Mouse (Mus musculus): Measurements from ENCODE around the gene 3110021N24Rik.

Gene 3110021N24Rik

DNA sequence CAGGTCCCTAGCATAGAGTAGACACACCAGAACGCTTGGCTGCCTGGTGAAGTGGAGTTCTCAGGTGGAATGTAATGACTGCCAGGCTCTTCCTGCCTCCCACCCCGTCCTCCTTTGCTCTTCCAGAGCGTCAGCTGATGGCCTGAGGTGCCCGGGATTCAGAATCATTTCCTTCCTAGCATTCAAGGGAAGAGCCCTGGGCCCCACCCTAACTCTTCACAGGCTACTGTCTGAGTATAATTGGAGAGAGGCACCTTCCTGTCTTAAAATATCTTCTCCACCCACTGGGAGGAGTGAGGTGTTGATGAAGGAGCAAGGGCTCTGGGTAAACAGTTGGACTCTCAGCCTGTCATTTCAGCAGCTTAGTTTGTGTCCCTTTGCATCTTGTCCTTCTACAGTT lies 77.3 kb downstream of the 3110021N24Rik start:
- no peak for DNase-seq (ENCODE audit: low spot score in 2 of 2)

DNA sequence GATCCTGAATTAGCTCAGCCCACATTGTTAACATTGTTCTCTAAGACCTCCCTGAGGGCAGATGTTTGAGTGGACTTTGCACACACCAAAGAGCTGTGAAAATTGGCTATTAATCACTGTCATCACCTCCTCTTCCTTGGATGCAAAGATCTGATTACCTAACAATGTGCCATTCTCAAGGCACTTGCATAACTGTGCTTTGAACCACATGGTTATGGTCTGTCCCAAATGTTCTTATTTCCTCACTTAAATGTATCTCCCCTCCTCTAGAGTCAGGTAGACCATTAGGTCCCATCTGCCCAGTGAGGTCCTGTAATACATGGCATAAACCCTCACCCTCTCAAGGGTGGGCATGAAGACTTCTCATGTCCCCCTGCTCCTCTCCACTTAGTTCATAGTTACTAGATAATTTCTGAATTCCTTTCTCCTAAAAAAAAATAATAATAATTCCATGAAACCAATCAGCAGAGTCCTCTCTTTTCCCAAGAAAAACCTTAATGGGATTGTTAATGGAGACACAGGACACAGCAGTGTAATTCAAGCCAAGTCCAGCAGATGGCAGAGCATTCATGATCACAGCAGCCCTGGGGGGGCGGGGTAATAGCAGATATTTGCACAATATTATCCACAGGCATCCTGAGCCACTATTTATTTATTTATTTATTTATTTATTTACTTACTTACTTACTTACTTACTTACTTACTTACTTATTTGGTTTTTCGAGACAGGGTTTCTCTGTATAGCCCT lies 78.8 kb downstream of the 3110021N24Rik start:
- peak; percentile 47 to 73 for DNase-seq (ENCODE audit: low spot score in 2 of 2)

DNA sequence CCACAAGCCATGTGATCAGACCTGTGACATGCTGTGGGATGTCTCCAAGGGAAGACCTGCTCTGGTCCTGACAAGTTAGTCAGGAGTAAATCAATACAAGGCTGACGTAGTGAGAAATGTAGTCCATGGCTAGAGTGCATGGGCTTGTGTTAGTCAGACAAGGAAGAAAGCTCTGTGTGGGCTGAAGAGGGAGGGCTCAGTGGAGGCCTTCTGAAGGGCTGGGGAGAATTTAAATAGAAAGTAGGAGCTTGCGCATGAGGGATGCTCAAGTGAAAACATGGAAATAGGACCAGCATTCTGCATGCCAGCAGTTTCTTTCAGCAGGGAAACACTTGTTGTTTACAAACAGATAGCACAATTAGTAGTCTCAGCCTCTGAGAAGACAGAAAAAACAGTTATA lies 84.1 kb downstream of the 3110021N24Rik start:
- DNase-seq (ENCODE audit: low spot score in 2 of 2), result no peak

DNA sequence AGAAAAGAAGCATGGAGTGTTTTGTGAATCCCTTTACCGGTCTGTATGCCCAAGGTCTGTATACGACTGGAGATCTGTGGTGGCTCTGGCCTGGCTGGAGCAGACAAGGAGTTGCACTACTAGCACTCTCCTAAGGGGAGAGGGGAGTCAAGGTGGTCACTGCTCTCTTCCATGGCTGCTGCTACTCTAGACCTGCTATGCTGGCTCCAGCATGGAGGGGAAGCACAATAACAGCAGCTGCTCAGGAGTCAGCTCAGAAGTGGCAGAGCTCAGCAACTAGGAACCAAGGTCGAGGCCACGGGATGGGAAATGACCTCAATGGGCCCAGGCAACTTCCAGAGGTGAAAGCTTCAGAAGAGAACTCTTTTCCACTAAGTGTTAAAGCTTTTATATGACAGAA lies 91.7 kb downstream of the 3110021N24Rik start:
- DNase-seq (ENCODE audit: low spot score in 2 of 2), result no peak

DNA sequence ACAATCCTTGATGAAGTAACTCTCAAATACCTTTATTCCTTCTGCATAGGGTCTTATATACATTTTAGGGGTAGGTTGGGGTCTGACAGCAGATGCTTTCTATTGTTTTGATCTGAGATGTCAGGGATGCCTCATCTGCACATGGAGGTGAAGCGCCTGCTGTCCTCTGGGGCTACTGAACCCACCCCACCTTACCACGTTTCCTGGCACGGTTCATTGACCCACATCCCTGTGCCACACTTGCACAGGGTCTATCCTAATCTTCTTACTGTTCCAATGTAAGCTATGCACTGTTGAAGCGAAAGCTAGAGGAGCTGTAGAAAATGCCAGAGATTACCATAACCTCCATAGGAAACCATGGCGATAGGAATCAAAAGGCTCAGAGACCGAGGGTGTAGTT lies 92.1 kb downstream of the 3110021N24Rik start:
- DNase-seq (ENCODE audit: low spot score in 2 of 2), result no peak

DNA sequence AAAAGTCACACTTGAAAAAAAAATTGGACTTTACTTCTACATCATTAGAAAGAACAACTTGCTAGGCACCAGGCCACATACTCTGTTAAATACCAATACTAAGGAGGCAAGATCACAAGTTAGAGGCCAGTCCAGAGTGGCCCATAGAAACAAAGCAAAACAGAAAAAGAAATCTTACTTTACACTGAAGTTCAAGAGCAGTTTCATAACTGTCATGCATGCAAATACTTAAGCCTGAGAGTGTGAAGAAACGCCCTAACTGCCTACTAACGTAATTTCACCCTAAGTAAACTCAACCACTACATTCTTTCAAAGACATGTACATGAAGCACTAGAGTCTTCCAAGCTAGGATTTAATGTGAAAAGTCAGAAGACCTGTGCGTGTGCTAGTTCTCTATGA lies 106.2 kb downstream of the 3110021N24Rik start:
- DNase-seq (ENCODE audit: low spot score in 2 of 2), result no peak

DNA sequence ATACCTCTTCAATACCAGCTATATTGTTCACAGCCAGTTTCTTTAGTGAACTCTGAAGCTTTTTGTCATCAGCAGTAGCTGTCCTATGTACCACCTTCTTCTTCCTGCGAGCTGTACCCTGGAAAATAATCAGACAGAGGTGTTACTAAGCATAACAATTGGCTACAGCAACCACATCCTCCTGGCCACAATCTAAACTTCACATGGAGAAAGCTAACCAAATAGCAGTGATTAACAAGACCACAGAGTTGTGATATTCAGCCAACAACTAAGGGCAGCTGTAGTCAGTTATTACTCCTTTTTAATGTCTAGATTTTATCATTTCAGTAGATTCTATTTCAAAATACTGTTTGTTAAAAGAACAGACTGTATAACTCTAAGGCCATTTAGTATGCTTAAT lies 106.6 kb downstream of the 3110021N24Rik start:
- no peak for DNase-seq (ENCODE audit: low spot score in 2 of 2)

DNA sequence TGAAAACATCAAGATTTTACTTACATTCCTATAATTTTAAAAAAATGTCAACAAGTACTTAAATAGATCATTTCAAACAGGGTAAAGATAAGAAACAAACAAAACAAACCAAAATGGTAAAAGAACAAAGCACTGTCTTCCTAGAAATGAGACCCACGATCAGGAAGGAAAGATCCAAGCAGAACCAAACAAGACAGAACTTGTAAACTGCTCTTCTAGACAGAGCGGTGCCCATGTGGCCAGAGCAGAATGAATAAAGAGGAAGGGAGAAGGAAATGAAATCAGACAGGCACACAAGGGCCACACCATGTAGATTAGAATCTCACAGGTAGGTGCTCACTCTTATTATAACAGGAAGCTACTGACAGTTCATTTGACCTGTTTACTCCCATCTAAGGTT lies 107.2 kb downstream of the 3110021N24Rik start:
- DNase-seq (ENCODE audit: low spot score in 2 of 2), result no peak

DNA sequence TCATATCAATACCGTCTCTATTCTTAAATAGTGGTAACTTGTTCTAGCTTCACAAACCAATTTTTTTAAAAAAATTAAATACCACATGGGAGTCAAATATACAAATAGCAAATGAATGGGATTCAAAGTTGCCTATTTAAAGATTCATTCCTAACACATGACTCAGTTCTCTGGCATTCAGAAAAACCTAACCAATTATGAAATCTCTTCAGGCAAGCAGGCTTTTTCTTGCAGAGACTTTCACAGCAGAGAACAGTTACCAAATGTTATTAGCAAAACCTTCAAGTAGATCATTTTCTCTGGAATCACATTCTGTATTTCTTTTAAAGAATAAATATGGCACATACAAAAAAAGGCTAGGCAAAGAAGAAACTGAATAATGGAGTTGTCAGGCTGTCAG lies 111.2 kb downstream of the 3110021N24Rik start:
- no peak for DNase-seq (ENCODE audit: low spot score in 2 of 2)
